Mouse (Mus musculus) mesoderm, embryonic 11.5 days (tissue): Measurements from ENCODE around the gene Bpifa6.

Experiments
- DNase-seq: peaks from one replicate; pipeline ENCODE4 v3.0.0-alpha.2; 2012; ENCODE audit warnings: low read depth, low spot score

The Bpifa6 gene

GRCm38 (mm10) chr2:154038932-154039331 is 64.2 kb downstream of the Bpifa6 start:
- peak; percentile 49 for DNase-seq

- DNase-seq, result no peak
Observed at GRCm38 (mm10) chr2:154044743-154045142, 70.0 kb downstream of the Bpifa6 start.
